Mouse (Mus musculus) ES-E14 (cell line): ENCODE results near the gene Ung. TPM values are rescaled to one million over a fixed set of nuclear protein-coding genes. Genes with fewer than 3 reads are reported as not detected.

ENCODE experiments used
- DNase-seq: peaks from one replicate; pipeline ENCODE4 v3.0.0-alpha.2; 2013; ENCODE audit warnings: low read depth, low spot score
- H3K27ac ChIP-seq: 2 replicates; pipeline ENCODE4 v1.5.1; 2012; ENCODE audit warnings: low read depth, mild to moderate bottlenecking, low read length, moderate library complexity, mixed read lengths; ENCODE audit not compliant: poor library complexity, insufficient read depth, severe bottlenecking
- H3K36me3 ChIP-seq: 2 replicates; pipeline ENCODE4 v1.6.1; 2012; ENCODE audit warnings: mild to moderate bottlenecking, low read length, moderate library complexity, mixed read lengths; ENCODE audit not compliant: control insufficient read depth, poor library complexity, insufficient read depth, severe bottlenecking
- H3K4me1 ChIP-seq, 2 experiments: fragments of 150-350 bp in 1 of 2; sonication (generic) in 1 of 2; 2 replicates each; pipeline ENCODE4 v1.6.1; 2012; ENCODE audit warnings: low read length in 2 of 2, mild to moderate bottlenecking in 1 of 2, mixed read lengths in 1 of 2; ENCODE audit not compliant: control insufficient read depth in 2 of 2, insufficient read depth in 2 of 2, poor library complexity in 1 of 2
- H3K4me3 ChIP-seq, 2 experiments: fragments of 150-350 bp in 1 of 2; sonication (generic) in 1 of 2; 2 replicates each; pipeline ENCODE4 v1.5.1; 2012; ENCODE audit warnings: low read length in 2 of 2, low read depth in 1 of 2, mild to moderate bottlenecking in 1 of 2, mixed read lengths in 1 of 2; ENCODE audit not compliant: insufficient read depth in 1 of 2, poor library complexity in 1 of 2, severe bottlenecking in 1 of 2
- H3K9ac ChIP-seq: 2 replicates; pipeline ENCODE4 v1.6.1; 2012; ENCODE audit warnings: low read depth, mild to moderate bottlenecking, low read length, mixed read lengths; ENCODE audit not compliant: poor library complexity, insufficient read depth, severe bottlenecking
- H3K9me3 ChIP-seq: fragments of 150-350 bp; sonication (generic); 2 replicates; pipeline ENCODE4 v1.6.1; 2012; ENCODE audit warnings: low read depth, mild to moderate bottlenecking, low read length; ENCODE audit not compliant: control insufficient read depth, insufficient read depth
- CHD2 ChIP-seq: IDR thresholded peaks from 2 replicates; pipeline ENCODE4 v1.6.1; 2014; ENCODE audit warnings: mild to moderate bottlenecking, low read depth, low read length, inconsistent platforms
- HCFC1 ChIP-seq: IDR thresholded peaks from 2 replicates; pipeline ENCODE4 v1.6.1; 2012; ENCODE audit warnings: low read length, inconsistent platforms, borderline replicate concordance; ENCODE audit not compliant: insufficient read depth
- MAFK ChIP-seq: IDR thresholded peaks from 2 replicates; pipeline ENCODE4 v1.6.1; 2014; ENCODE audit warnings: mild to moderate bottlenecking, low read depth, low read length, inconsistent platforms; ENCODE audit not compliant: insufficient read depth
- ZC3H11A ChIP-seq: IDR thresholded peaks from 2 replicates; pipeline ENCODE4 v1.6.1; 2012; ENCODE audit warnings: low read depth, mild to moderate bottlenecking, inconsistent platforms, low read length, borderline replicate concordance
- ZNF384 ChIP-seq: IDR thresholded peaks from 2 replicates; pipeline ENCODE4 v1.6.1; 2012; ENCODE audit warnings: low read depth, low read length, inconsistent platforms
- in situ Hi-C, 2 experiments: fragments of 600-800 bp; cut with MboI; formaldehyde crosslinking; loops; one replicate each; pipeline ENCODE4 v1.15.1; 2025; ENCODE audit warnings: low sequenced_read_pairs in 2 of 2, inconsistent platforms in 1 of 2; ENCODE audit not compliant: unreplicated experiment in 2 of 2
- total RNA-seq: library from RNA; depleted of rRNA; stranded (reverse); fragments of 300-350 nt; gene quantifications from 2 replicates; pipeline ENCODE4 v1.2.3, GENCODE M21; 2012; rRNA removed

Ung gene
- total RNA-seq, result 67.9 and 71.6 TPM in 2 replicates

GRCm38 (mm10) chr5:114130211-114130605 lies at the start of gene Ung:
Gene Ung (plus strand): TSS chr5:114130386.
- Histone ChIP-seq H3K27ac (peak within 1 kb of the TSS; percentile 78), H3K9ac (peak within 1 kb of the TSS; percentile 83), H3K36me3 (peaks cover 28% of the 10 kb centered on the region), H3K4me3 (peak within 1 kb of the TSS; percentile 84 to 91), H3K4me1 (peaks cover 4 to 18% of the 10 kb centered on the region in 2 experiments), H3K9me3 (no peaks in the 10 kb centered on the region)
- DNase-seq, result no peak
- TF ChIP-seq MAFK (no peak), ZNF384 (no peak), HCFC1 (0 out of 2 replicates have a peak, but pooled peaks have one; percentile 17), CHD2 (no peak)
- in situ Hi-C loops, result no loop called here

DNA sequence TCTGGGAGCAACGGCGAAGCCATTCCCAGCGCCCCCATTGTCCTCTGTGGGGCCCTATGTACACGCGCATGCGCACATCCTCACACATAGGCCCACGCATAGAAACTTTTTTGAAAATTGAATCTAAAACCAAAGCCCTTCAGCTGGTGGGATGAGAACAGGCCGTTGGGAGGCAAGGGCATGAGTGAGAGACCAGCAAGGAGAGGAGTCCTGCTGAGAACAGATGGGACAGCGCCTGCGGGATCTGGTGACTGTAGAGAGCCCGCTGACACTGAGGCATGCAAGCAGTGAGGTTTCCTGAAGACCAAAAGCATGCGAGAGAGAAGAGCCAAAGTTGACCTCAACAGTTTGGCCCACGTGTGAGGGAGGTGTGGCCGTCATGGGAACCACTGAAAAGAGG lies 44.7 kb upstream of the Ung start:
- H3K4me1 ChIP-seq, result no peaks in the 10 kb centered on the region
- no peaks in the 10 kb centered on the region for H3K9me3 ChIP-seq
- TF ChIP-seq ZNF384, result no peak
- TF ChIP-seq CHD2, result no peak
- no peak for DNase-seq
- in situ Hi-C loops, result no loop called here
- no peak overlapping the region for H3K27ac ChIP-seq
- no peaks in the 10 kb centered on the region for H3K36me3 ChIP-seq
- H3K4me3 ChIP-seq, result no peak overlapping the region
- H3K9ac ChIP-seq, result no peak overlapping the region

- Histone ChIP-seq H3K9ac (no peak overlapping the region), H3K27ac (no peak overlapping the region), H3K9me3 (no peaks in the 10 kb centered on the region), H3K36me3 (no peaks in the 10 kb centered on the region), H3K4me1 (peaks cover 0 to 3% of the 10 kb centered on the region in 2 experiments; a peak in 1 of 4 replicates), H3K4me3 (no peak overlapping the region)
- in situ Hi-C loops, result no loop called here
- DNase-seq, result no peak
- TF ChIP-seq ZC3H11A (no peak), HCFC1 (no peak), MAFK (no peak), CHD2 (no peak), ZNF384 (no peak)
Measured at GRCm38 (mm10) chr5:114087875-114088480, 42.2 kb upstream of the Ung start.

DNA sequence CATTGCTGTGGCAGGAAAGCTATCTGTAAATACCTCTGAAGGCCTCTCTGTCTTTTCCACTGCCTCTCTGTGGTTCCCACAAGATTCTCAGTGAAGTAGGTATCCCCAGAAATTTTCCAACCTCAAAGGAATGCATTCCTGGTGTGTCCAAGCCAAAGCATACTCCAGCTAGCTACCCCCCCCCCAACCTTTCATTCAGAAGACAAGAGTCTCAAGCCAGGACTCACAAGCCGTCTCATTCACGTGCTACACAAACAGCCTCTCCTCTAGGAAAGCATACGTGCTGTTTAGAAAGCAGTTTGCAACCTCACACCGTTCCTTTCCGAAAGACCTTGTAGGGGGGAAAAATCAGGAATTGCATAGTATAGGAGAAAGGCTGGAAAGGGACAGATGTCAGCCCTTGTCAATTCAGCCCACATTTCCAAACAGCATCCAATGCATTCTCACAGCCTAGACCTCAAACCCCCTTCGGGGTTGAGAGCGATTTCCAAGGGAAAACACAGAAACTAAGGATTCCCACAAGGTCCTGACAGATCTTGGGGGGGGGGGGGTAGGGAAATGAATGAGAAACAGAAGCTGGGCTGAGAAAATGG lies 39.7 kb upstream of the Ung start:
- no peak for DNase-seq
- TF ChIP-seq ZNF384, result no peak
- H3K36me3 ChIP-seq, result no peaks in the 10 kb centered on the region
- H3K9me3 ChIP-seq, result no peaks in the 10 kb centered on the region
- peak overlapping the region; percentile 68; the same call in 1 of the 2 replicates for H3K9ac ChIP-seq
- in situ Hi-C loops, result no loop called here
- no peak overlapping the region; the same call in 1 of the 2 replicates for H3K27ac ChIP-seq
- H3K4me3 ChIP-seq, result peak overlapping the region; percentile 66 to 84
- peaks cover 0 to 3% of the 10 kb centered on the region in 2 experiments; a peak in 1 of 4 replicates for H3K4me1 ChIP-seq
